Mouse (Mus musculus) kidney, embryonic 16.5 days (tissue): ENCODE results near the gene Fzd7. TPM values are rescaled to one million over a fixed set of nuclear protein-coding genes. Genes with fewer than 3 reads are reported as not detected.

Source experiments
- ATAC-seq: fragments of 200-750 bp; cut with Nextera tagmentation; 2 replicates; pipeline ENCODE4 v1.8.0; 2017; ENCODE audit warnings: moderate TSS enrichment; ENCODE audit not compliant: low FRiP score, low TSS enrichment
- H3K27ac ChIP-seq: fragments of 300-500 bp; sonication (generic); 2 replicates; pipeline ENCODE4 v1.5.1; 2014; ENCODE audit warnings: low read length
- H3K27me3 ChIP-seq: fragments of 300-500 bp; sonication (generic); 2 replicates; pipeline ENCODE4 v1.6.1; 2014; ENCODE audit warnings: low read length, control low read depth, mixed read lengths; ENCODE audit not compliant: insufficient read depth
- H3K36me3 ChIP-seq: fragments of 300-500 bp; sonication (generic); 2 replicates; pipeline ENCODE4 v1.6.1; 2014; ENCODE audit warnings: low read length, control low read depth, mixed read lengths; ENCODE audit not compliant: insufficient read depth
- H3K4me1 ChIP-seq: fragments of 300-500 bp; sonication (generic); 2 replicates; pipeline ENCODE4 v1.6.1; 2014; ENCODE audit warnings: low read length, control low read depth, mixed read lengths; ENCODE audit not compliant: insufficient read depth
- H3K4me2 ChIP-seq: fragments of 300-500 bp; sonication (generic); replicated peaks from 2 replicates; pipeline ENCODE4 v1.6.1; 2014; ENCODE audit warnings: low read depth, low read length
- H3K4me3 ChIP-seq: fragments of 300-500 bp; sonication (generic); 2 replicates; pipeline ENCODE4 v1.5.1; 2014; ENCODE audit warnings: mild to moderate bottlenecking, low read length
- H3K9ac ChIP-seq: fragments of 300-500 bp; sonication (generic); replicated peaks from 2 replicates; pipeline ENCODE4 v1.6.1; 2014; ENCODE audit warnings: low read length
- H3K9me3 ChIP-seq: fragments of 300-500 bp; sonication (generic); 2 replicates; pipeline ENCODE4 v1.6.1; 2016; ENCODE audit warnings: low read length, control low read depth
- WGBS: fragments of 180-500 bp; shearing (Covaris S2); extraction: QIAGEN DNeasy Blood & Tissue Kit; methylation state at CpG from one replicate; pipeline ENCODE4 v1.1.7; 2014; 5-methylcytosine and 5-hydroxymethylcytosine counted together
- polyA plus RNA-seq: library from polyadenylated mRNA; unstranded; fragments of >200 nt; fragmentation: Nextera tagmentation; extraction: Ambion mirVana; gene quantifications from 2 replicates; pipeline ENCODE4 v1.2.1, GENCODE M21; 2015

Fzd7 gene
- polyA plus RNA-seq, 1 experiment from 2014 or later = 16.0 TPM

- Histone ChIP-seq H3K9ac (no peak overlapping the region), H3K9me3 (no peaks in the 10 kb centered on the region), H3K4me1 (peaks cover 16% of the 10 kb centered on the region), H3K4me2 (no peak overlapping the region), H3K36me3 (no peaks in the 10 kb centered on the region), H3K27ac (peak overlapping the region; percentile 25; the same call in 1 of the 2 replicates), H3K27me3 (no peaks in the 10 kb centered on the region), H3K4me3 (no peak overlapping the region)
- peak; percentile 65; the same call in 1 of the 2 replicates for ATAC-seq
- WGBS = 19% methylated on average over 5 of the region's 5 CpGs
These were observed 53.0 kb downstream of the Fzd7 start for GRCm38 (mm10) chr1:59534976-59535810.

Other genes with a start within 250 kb of the Fzd7 start
- 12.4 and 13.8 TPM in 2 replicates for gene Als2, start 245.2 kb upstream of the Fzd7 start, polyA plus RNA-seq
- gene Cdk15, start 225.5 kb upstream of the Fzd7 start, polyA plus RNA-seq = 0.76 and 1.4 TPM in 2 replicates
- 1.1 and 1.5 TPM in 2 replicates for gene Gm973, start 33.8 kb downstream of the Fzd7 start, polyA plus RNA-seq
- gene Sumo1, start 188.4 kb downstream of the Fzd7 start, polyA plus RNA-seq = 370 and 375 TPM in 2 replicates
- 235 and 246 TPM in 2 replicates for gene Nop58, start 202.5 kb downstream of the Fzd7 start, polyA plus RNA-seq